Mouse (Mus musculus) lung, embryonic 14.5 days (tissue): ENCODE measurements around the gene Cd46. TPM values are rescaled to one million over a fixed set of nuclear protein-coding genes. Genes with fewer than 3 reads are reported as not detected.

Source experiments
- ATAC-seq: fragments of 200-750 bp; cut with Nextera tagmentation; 2 replicates; pipeline ENCODE4 v1.8.0; 2017; ENCODE audit warnings: mild to moderate bottlenecking, moderate TSS enrichment, moderate library complexity; ENCODE audit not compliant: insufficient read depth
- DNase-seq: peaks from one replicate; pipeline ENCODE4 v3.0.0-alpha.2; 2015
- H3K27ac ChIP-seq: fragments of 300-500 bp; sonication (generic); 2 replicates; pipeline ENCODE4 v1.5.1; 2014; ENCODE audit warnings: low read depth, mild to moderate bottlenecking, moderate library complexity
- H3K27me3 ChIP-seq: fragments of 300-500 bp; sonication (generic); 2 replicates; pipeline ENCODE4 v1.6.1; 2014; ENCODE audit warnings: low read length, control low read depth; ENCODE audit not compliant: insufficient read depth
- H3K36me3 ChIP-seq: fragments of 300-500 bp; sonication (generic); 2 replicates; pipeline ENCODE4 v1.6.1; 2014; ENCODE audit warnings: control low read depth; ENCODE audit not compliant: insufficient read depth
- H3K4me1 ChIP-seq: fragments of 300-500 bp; sonication (generic); 2 replicates; pipeline ENCODE4 v1.6.1; 2014; ENCODE audit warnings: antibody characterized with exemption, control low read depth; ENCODE audit not compliant: insufficient read depth
- H3K4me2 ChIP-seq: fragments of 300-500 bp; sonication (generic); 2 replicates; pipeline ENCODE4 v1.6.1; 2014; ENCODE audit warnings: mild to moderate bottlenecking
- H3K4me3 ChIP-seq: fragments of 300-500 bp; sonication (generic); 2 replicates; pipeline ENCODE4 v1.5.1; 2014; ENCODE audit warnings: low read depth, low read length
- H3K9ac ChIP-seq: fragments of 300-500 bp; sonication (generic); 2 replicates; pipeline ENCODE4 v1.6.1; 2014
- H3K9me3 ChIP-seq: fragments of 300-500 bp; sonication (generic); 2 replicates; pipeline ENCODE4 v1.6.1; 2016; ENCODE audit warnings: low read depth, low read length, control low read depth
- CTCF ChIP-seq: IDR thresholded peaks from 2 replicates; pipeline ENCODE4 v1.5.1; 2016; ENCODE audit warnings: antibody characterized with exemption, low read depth
- WGBS: fragments of 180-500 bp; shearing (Covaris S2); extraction: QIAGEN DNeasy Blood & Tissue Kit; methylation state at CpG from one replicate; pipeline ENCODE4 v1.1.7; 2014; 5-methylcytosine and 5-hydroxymethylcytosine counted together
- polyA plus RNA-seq: library from polyadenylated mRNA; unstranded; fragments of >200 nt; fragmentation: Nextera tagmentation; extraction: Ambion mirVana; gene quantifications from 2 replicates; pipeline ENCODE4 v1.2.1, GENCODE M21; 2014

Gene Cd46
- polyA plus RNA-seq, 1 experiment from 2014 or later, result 0.68 TPM

- 72% methylated on average over 6 of the region's 6 CpGs for WGBS
- no peak overlapping the region for H3K4me3 ChIP-seq
Observed at GRCm38 (mm10) chr1:195037483-195037882, 54.6 kb downstream of the Cd46 start.

GRCm38 (mm10) chr1:195033941-195034340 is 58.1 kb downstream of the Cd46 start:
- Histone ChIP-seq H3K27me3 (no peaks in the 10 kb centered on the region), H3K9me3 (no peaks in the 10 kb centered on the region), H3K4me1 (no peaks in the 10 kb centered on the region), H3K4me2 (no peak overlapping the region), H3K27ac (no peak overlapping the region), H3K4me3 (no peak overlapping the region), H3K36me3 (no peaks in the 10 kb centered on the region), H3K9ac (no peak overlapping the region)
- no peak for ATAC-seq
- DNase-seq, result no peak
- no peak for TF ChIP-seq CTCF
- WGBS, result 58% methylated on average over 1 of the region's 1 CpGs

More at GRCm38 (mm10) chr1:195037483-195037882, 54.6 kb downstream of the Cd46 start:
- H3K4me2 ChIP-seq, result no peak overlapping the region
- no peak for ATAC-seq
- no peaks in the 10 kb centered on the region for H3K9me3 ChIP-seq
- TF ChIP-seq CTCF, result no peak
- H3K4me1 ChIP-seq, result no peaks in the 10 kb centered on the region
- no peak for DNase-seq
- H3K27ac ChIP-seq, result no peak overlapping the region
- no peaks in the 10 kb centered on the region for H3K36me3 ChIP-seq
- no peaks in the 10 kb centered on the region for H3K27me3 ChIP-seq
- H3K9ac ChIP-seq, result no peak overlapping the region

- Histone ChIP-seq H3K4me1 (no peaks in the 10 kb centered on the region), H3K36me3 (no peaks in the 10 kb centered on the region), H3K4me3 (no peak overlapping the region), H3K9ac (no peak overlapping the region), H3K27me3 (no peaks in the 10 kb centered on the region), H3K4me2 (no peak overlapping the region), H3K9me3 (no peaks in the 10 kb centered on the region), H3K27ac (no peak overlapping the region)
- DNase-seq, result no peak
- WGBS, result 68% methylated on average over 1 of the region's 1 CpGs
- ATAC-seq, result no peak
- no peak for TF ChIP-seq CTCF
Observed at GRCm38 (mm10) chr1:195032738-195033137, 59.3 kb downstream of the Cd46 start.

- Histone ChIP-seq H3K4me1 (no peaks in the 10 kb centered on the region), H3K36me3 (no peaks in the 10 kb centered on the region), H3K9ac (no peak overlapping the region), H3K4me3 (no peak overlapping the region), H3K4me2 (no peak overlapping the region), H3K27ac (no peak overlapping the region), H3K9me3 (no peaks in the 10 kb centered on the region), H3K27me3 (no peaks in the 10 kb centered on the region)
- DNase-seq (no peak), ATAC-seq (no peak)
- no peak for TF ChIP-seq CTCF
Observed at GRCm38 (mm10) chr1:195031786-195032185, 60.3 kb downstream of the Cd46 start.

GRCm38 (mm10) chr1:195027507-195027906 is 64.5 kb downstream of the Cd46 start:
- DNase-seq (no peak), ATAC-seq (no peak)
- H3K27me3 ChIP-seq, result no peaks in the 10 kb centered on the region
- H3K27ac ChIP-seq, result no peak overlapping the region
- H3K4me2 ChIP-seq, result no peak overlapping the region
- H3K9ac ChIP-seq, result no peak overlapping the region
- H3K9me3 ChIP-seq, result no peaks in the 10 kb centered on the region
- TF ChIP-seq CTCF, result no peak
- no peaks in the 10 kb centered on the region for H3K36me3 ChIP-seq
- H3K4me3 ChIP-seq, result no peak overlapping the region
- 54% methylated on average over 1 of the region's 1 CpGs for WGBS
- H3K4me1 ChIP-seq, result no peaks in the 10 kb centered on the region

- Histone ChIP-seq H3K4me2 (no peak overlapping the region), H3K27me3 (no peaks in the 10 kb centered on the region), H3K4me1 (no peaks in the 10 kb centered on the region), H3K4me3 (no peak overlapping the region), H3K9ac (no peak overlapping the region), H3K9me3 (no peaks in the 10 kb centered on the region), H3K36me3 (no peaks in the 10 kb centered on the region), H3K27ac (no peak overlapping the region)
- no peak for DNase-seq
- ATAC-seq, result no peak
- TF ChIP-seq CTCF, result no peak
- 84% methylated on average over 1 of the region's 1 CpGs for WGBS
Observed at GRCm38 (mm10) chr1:195023848-195024247, 68.2 kb downstream of the Cd46 start.

GRCm38 (mm10) chr1:195021831-195022230 is 70.2 kb downstream of the Cd46 start:
- Histone ChIP-seq H3K36me3 (no peaks in the 10 kb centered on the region), H3K27me3 (no peaks in the 10 kb centered on the region), H3K27ac (no peak overlapping the region), H3K9ac (no peak overlapping the region), H3K4me3 (no peak overlapping the region), H3K4me2 (no peak overlapping the region), H3K9me3 (no peaks in the 10 kb centered on the region), H3K4me1 (no peaks in the 10 kb centered on the region)
- TF ChIP-seq CTCF, result no peak
- 75% methylated on average over 2 of the region's 2 CpGs for WGBS
- ATAC-seq, result no peak
- DNase-seq, result no peak

- Histone ChIP-seq H3K27ac (no peak overlapping the region), H3K4me2 (no peak overlapping the region), H3K36me3 (no peaks in the 10 kb centered on the region), H3K27me3 (no peaks in the 10 kb centered on the region), H3K4me3 (no peak overlapping the region), H3K4me1 (no peaks in the 10 kb centered on the region), H3K9ac (no peak overlapping the region), H3K9me3 (no peaks in the 10 kb centered on the region)
- no peak for ATAC-seq
- DNase-seq, result no peak
- TF ChIP-seq CTCF, result no peak
- WGBS, result 96% methylated on average over 5 of the region's 5 CpGs
Observed at GRCm38 (mm10) chr1:195019062-195019600, 72.9 kb downstream of the Cd46 start.
